Mouse (Mus musculus) yolk sac, embryonic 10.5 days (tissue): ENCODE data around the gene Gm6169.

Source experiments
- DNase-seq: peaks from one replicate; pipeline ENCODE4 v3.0.0-alpha.2; 2017; ENCODE audit warnings: low spot score

Gene Gm6169

GRCm38 (mm10) chr13:97070931-97071625 lies 28.0 kb downstream of the Gm6169 start:
- DNase-seq: peak; percentile 72

GRCm38 (mm10) chr13:97068151-97068550 lies 30.9 kb downstream of the Gm6169 start:
- no peak for DNase-seq

GRCm38 (mm10) chr13:97067691-97068090 lies 31.3 kb downstream of the Gm6169 start:
- peak; percentile 39 for DNase-seq

- no peak for DNase-seq
Observed at GRCm38 (mm10) chr13:97066649-97067550, 32.1 kb downstream of the Gm6169 start, which contains the start of gene Fam169a. Gene Fam169a (plus strand): TSS chr13:97067286.

GRCm38 (mm10) chr13:97064844-97065621 lies 34.0 kb downstream of the Gm6169 start:
- peak; percentile 50 for DNase-seq

GRCm38 (mm10) chr13:97064413-97064812 lies 34.6 kb downstream of the Gm6169 start:
- no peak for DNase-seq

DNA sequence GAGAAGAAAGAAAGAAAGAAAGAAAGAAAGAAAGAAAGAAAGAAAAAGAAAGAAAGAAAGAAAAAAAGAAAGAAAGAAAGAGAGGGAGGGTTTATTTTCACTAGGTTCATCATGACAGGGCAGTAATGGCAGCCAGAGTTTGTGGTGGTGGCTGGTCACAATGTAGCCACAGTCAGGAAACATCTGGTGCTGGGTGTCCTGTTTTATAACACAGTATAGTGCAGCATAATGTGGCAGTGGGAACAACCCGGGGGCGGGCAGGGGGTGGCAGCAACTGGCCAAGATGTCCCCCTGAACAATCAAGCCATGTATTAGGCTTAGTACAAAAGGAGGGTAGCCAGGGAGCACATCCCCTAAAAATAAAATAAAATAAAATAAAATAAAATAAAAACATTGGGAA lies 35.6 kb downstream of the Gm6169 start:
- no peak for DNase-seq

DNA sequence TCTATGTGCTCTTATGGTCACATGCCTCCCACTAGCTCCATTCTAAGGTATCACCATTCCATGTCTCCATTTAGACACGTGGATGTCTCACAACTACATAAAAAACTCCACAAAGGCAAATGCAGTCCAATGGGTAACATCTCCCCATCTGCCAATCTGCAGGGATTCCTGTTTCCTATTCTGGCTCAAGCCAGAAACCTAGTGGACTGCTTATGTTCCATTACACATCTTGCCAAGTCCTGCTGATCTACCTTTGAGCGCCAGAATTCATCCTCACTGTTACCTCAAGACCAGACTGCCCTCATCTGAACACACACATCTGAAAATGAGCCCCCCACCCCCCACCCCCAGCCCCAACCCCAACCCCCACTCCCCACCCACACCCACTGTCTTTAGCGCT lies 36.9 kb downstream of the Gm6169 start:
- DNase-seq: no peak

GRCm38 (mm10) chr13:97060331-97060730 lies 38.7 kb downstream of the Gm6169 start:
- DNase-seq: no peak

- no peak for DNase-seq
Observed at GRCm38 (mm10) chr13:97059746-97060145, 39.3 kb downstream of the Gm6169 start.

GRCm38 (mm10) chr13:97057817-97058216 lies 41.2 kb downstream of the Gm6169 start:
- DNase-seq: no peak

DNA sequence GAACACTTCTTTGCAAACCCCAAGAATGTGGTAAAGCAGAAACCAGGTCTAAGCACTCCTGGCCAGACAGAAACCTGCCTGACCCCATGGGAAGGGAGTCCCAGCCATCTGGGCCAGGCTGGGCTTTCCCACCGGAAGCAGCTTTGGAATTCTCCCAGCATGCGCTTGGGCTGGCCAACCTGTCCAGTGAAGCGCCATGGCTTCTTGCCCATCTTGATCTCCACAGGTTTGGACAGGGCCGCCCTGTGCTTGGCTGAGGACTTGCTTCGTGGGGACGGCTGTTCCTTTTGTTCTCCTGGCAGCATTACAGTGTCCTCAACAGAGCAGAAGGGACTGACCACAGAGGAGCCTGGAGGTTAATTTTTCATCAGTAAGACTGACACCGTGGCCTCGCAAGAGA lies 45.2 kb downstream of the Gm6169 start:
- DNase-seq: no peak

DNA sequence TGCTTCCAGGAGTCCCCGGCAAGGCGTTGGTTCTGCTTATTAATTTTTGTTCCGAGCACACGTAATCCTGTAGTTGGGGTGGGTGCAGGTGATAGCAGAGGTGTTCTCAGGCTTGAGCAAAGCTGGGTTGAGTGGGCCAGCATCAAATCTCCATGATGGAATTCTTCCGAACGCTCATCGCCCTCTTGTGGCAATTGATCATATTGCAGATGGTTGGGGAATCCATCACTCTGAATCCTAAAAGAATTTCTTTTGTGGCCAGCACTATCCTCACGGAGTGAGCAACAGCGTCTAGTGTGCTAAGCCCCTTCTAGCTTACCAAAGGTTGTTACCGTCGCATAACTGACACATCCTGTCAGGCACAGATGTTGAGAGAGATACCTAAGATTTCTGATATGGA lies 46.4 kb downstream of the Gm6169 start:
- peak; percentile 67 for DNase-seq

DNA sequence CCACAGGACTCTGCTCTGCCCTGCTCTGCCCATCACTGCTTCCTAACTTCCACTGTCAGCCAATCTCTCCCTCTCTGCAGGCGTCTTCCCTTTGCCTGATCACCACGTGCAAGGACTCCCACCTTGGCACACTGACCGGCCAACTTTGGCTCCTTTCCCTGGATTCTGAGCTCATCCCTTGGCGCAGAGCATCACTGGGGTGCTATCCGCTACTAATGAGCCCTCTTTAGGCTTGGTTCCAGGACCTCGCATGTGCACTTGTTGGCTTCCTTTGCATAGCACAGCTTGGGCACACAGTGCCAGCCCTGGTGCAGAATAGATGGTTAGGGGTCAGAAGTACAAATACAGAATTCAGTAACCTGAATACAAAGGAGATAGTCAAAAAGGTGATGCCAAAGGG lies 47.9 kb downstream of the Gm6169 start:
- no peak for DNase-seq
